Mouse (Mus musculus) embryonic facial prominence, embryonic 14.5 days (tissue): ENCODE measurements around the gene Ovca2. TPM values are rescaled to one million over a fixed set of nuclear protein-coding genes. Genes with fewer than 3 reads are reported as not detected.
A peak's percentile ranks its signal among the peaks of the same experiment; 100 is the strongest.
"Not testable (repeated sequence)": the region's sequence is repeated elsewhere in the genome, so short reads cannot be mapped to it uniquely, and the experiment has no call there.

Experiments
- ATAC-seq: fragments of 200-750 bp; cut with Nextera tagmentation; 2 replicates; pipeline ENCODE4 v1.8.0; 2017; ENCODE audit warnings: low read depth, moderate number of reproducible peaks, moderate TSS enrichment
- DNase-seq: peaks from one replicate; pipeline ENCODE4 v3.0.0-alpha.2; 2015; ENCODE audit warnings: low spot score
- H3K27ac ChIP-seq: fragments of 300-500 bp; sonication (generic); replicated peaks from 2 replicates; pipeline ENCODE4 v1.5.1; 2014; ENCODE audit warnings: low read depth, mild to moderate bottlenecking, low read length, moderate library complexity
- H3K27me3 ChIP-seq: fragments of 300-500 bp; sonication (generic); replicated peaks from 2 replicates; pipeline ENCODE4 v1.6.1; 2014; ENCODE audit warnings: low read length; ENCODE audit not compliant: control insufficient read depth, insufficient read depth
- H3K36me3 ChIP-seq: fragments of 300-500 bp; sonication (generic); 2 replicates; pipeline ENCODE4 v1.6.1; 2014; ENCODE audit warnings: low read length, mixed read lengths; ENCODE audit not compliant: control insufficient read depth, insufficient read depth
- H3K4me1 ChIP-seq: fragments of 300-500 bp; sonication (generic); 2 replicates; pipeline ENCODE4 v1.6.1; 2014; ENCODE audit warnings: antibody characterized with exemption, low read length; ENCODE audit not compliant: control insufficient read depth, insufficient read depth
- H3K4me2 ChIP-seq: fragments of 300-500 bp; sonication (generic); 2 replicates; pipeline ENCODE4 v1.6.1; 2014; ENCODE audit warnings: low read depth, mild to moderate bottlenecking, low read length, moderate library complexity, mixed read lengths
- H3K4me3 ChIP-seq: fragments of 300-500 bp; sonication (generic); 2 replicates; pipeline ENCODE4 v1.5.1; 2014; ENCODE audit warnings: low read depth, mild to moderate bottlenecking, low read length
- H3K9ac ChIP-seq: fragments of 300-500 bp; sonication (generic); 2 replicates; pipeline ENCODE4 v1.6.1; 2014; ENCODE audit warnings: low read depth, mild to moderate bottlenecking, low read length, moderate library complexity, mixed read lengths
- H3K9me3 ChIP-seq: fragments of 300-500 bp; sonication (generic); 2 replicates; pipeline ENCODE4 v1.6.1; 2016; ENCODE audit warnings: low read length; ENCODE audit not compliant: control insufficient read depth
- WGBS: fragments of 180-500 bp; shearing (Covaris S2); extraction: QIAGEN DNeasy Blood & Tissue Kit; methylation state at CpG from one replicate; pipeline ENCODE4 v1.1.7; 2014; 5-methylcytosine and 5-hydroxymethylcytosine counted together
- polyA plus RNA-seq: library from polyadenylated mRNA; unstranded; fragments of >200 nt; fragmentation: Nextera tagmentation; extraction: Ambion mirVana; gene quantifications from 2 replicates; pipeline ENCODE4 v1.2.1, GENCODE M21; 2014

Gene Ovca2
- polyA plus RNA-seq, 1 experiment from 2014 or later = 23.1 TPM

GRCm38 (mm10) chr11:75178011-75178410 is 624 bp downstream of the Ovca2 start:
- peak overlapping the region; percentile 76 for H3K27ac ChIP-seq
- H3K4me2 ChIP-seq = peak overlapping the region; percentile 96
- H3K36me3 ChIP-seq = peaks cover 29% of the 10 kb centered on the region
- no peak for ATAC-seq
- H3K9me3 ChIP-seq = no peaks in the 10 kb centered on the region
- DNase-seq = no peak
- 46% methylated on average over 12 of the region's 12 CpGs for WGBS
- peak overlapping the region; percentile 81 for H3K4me3 ChIP-seq
- peaks cover 11% of the 10 kb centered on the region for H3K4me1 ChIP-seq
- peak overlapping the region; percentile 86 for H3K9ac ChIP-seq
- peaks cover 8% of the 10 kb centered on the region for H3K27me3 ChIP-seq

- H3K4me1 ChIP-seq = peaks cover 28% of the 10 kb centered on the region
- not testable (repeated sequence) for H3K4me2 ChIP-seq, ATAC-seq
Measured at GRCm38 (mm10) chr11:75174574-75174973, 4.1 kb downstream of the Ovca2 start.

GRCm38 (mm10) chr11:75173799-75174165 is 4.9 kb downstream of the Ovca2 start:
- peak overlapping the region; percentile 83 for H3K4me2 ChIP-seq
- peaks cover 28% of the 10 kb centered on the region for H3K4me1 ChIP-seq
- 4% methylated on average over 15 of the region's 15 CpGs for WGBS
- no peak overlapping the region for H3K27ac ChIP-seq
- H3K36me3 ChIP-seq = peaks cover 17% of the 10 kb centered on the region
- H3K27me3 ChIP-seq = peaks cover 50% of the 10 kb centered on the region
- DNase-seq (no peak), ATAC-seq (no peak)
- H3K4me3 ChIP-seq = peak overlapping the region; percentile 58
- no peak overlapping the region for H3K9ac ChIP-seq
- H3K9me3 ChIP-seq = no peaks in the 10 kb centered on the region

More at GRCm38 (mm10) chr11:75174574-75174973, 4.1 kb downstream of the Ovca2 start:
- H3K9me3 ChIP-seq, H3K9ac ChIP-seq, H3K27ac ChIP-seq, DNase-seq, H3K4me3 ChIP-seq: not testable (repeated sequence)
- WGBS = 69% methylated on average over 6 of the region's 6 CpGs
- Histone ChIP-seq H3K36me3 (peaks cover 17% of the 10 kb centered on the region), H3K27me3 (peaks cover 42% of the 10 kb centered on the region)

- Histone ChIP-seq H3K4me3 (peak overlapping the region; percentile 58), H3K4me2 (peak overlapping the region; percentile 83), H3K27ac (no peak overlapping the region), H3K4me1 (peaks cover 31% of the 10 kb centered on the region), H3K9me3 (no peaks in the 10 kb centered on the region), H3K27me3 (peaks cover 55% of the 10 kb centered on the region), H3K36me3 (peaks cover 17% of the 10 kb centered on the region), H3K9ac (peak overlapping the region; percentile 47)
- WGBS = under 1% methylated on average over 34 of the region's 71 CpGs
- peak; percentile 82 for DNase-seq
- ATAC-seq = peak; percentile 28
Measured at GRCm38 (mm10) chr11:75173095-75173798, 5.4 kb downstream of the Ovca2 start.

- Histone ChIP-seq H3K9me3 (no peaks in the 10 kb centered on the region), H3K4me1 (peaks cover 32% of the 10 kb centered on the region), H3K9ac (peak overlapping the region; percentile 37; the same call in 1 of the 2 replicates), H3K4me2 (peak overlapping the region; percentile 83), H3K36me3 (peaks cover 12% of the 10 kb centered on the region), H3K27ac (no peak overlapping the region), H3K4me3 (peak overlapping the region; percentile 58), H3K27me3 (peaks cover 63% of the 10 kb centered on the region)
- WGBS = under 1% methylated on average over 59 of the region's 75 CpGs
- DNase-seq = peak; percentile 43
- ATAC-seq = no peak; the same call in 1 of the 2 replicates
Measured at GRCm38 (mm10) chr11:75172151-75173094, 6.2 kb downstream of the Ovca2 start.

GRCm38 (mm10) chr11:75171186-75171865 is 7.3 kb downstream of the Ovca2 start:
- no peaks in the 10 kb centered on the region for H3K9me3 ChIP-seq
- WGBS = 7% methylated on average over 17 of the region's 17 CpGs
- peaks cover 36% of the 10 kb centered on the region for H3K4me1 ChIP-seq
- ATAC-seq (no peak), DNase-seq (no peak)
- no peak overlapping the region for H3K27ac ChIP-seq
- no peak overlapping the region for H3K4me3 ChIP-seq
- H3K36me3 ChIP-seq = peaks cover 13% of the 10 kb centered on the region; the same call in 1 of the 2 replicates
- H3K27me3 ChIP-seq = peaks cover 74% of the 10 kb centered on the region
- H3K4me2 ChIP-seq = peak overlapping the region; percentile 83; the same call in 1 of the 2 replicates
- no peak overlapping the region for H3K9ac ChIP-seq

GRCm38 (mm10) chr11:75170136-75170751 is 8.4 kb downstream of the Ovca2 start:
- Histone ChIP-seq H3K9ac (peak overlapping the region; percentile 32; the same call in 1 of the 2 replicates), H3K27me3 (peaks cover 85% of the 10 kb centered on the region), H3K36me3 (peaks cover 24% of the 10 kb centered on the region), H3K4me3 (peak overlapping the region; percentile 69), H3K4me1 (peaks cover 39% of the 10 kb centered on the region), H3K9me3 (no peaks in the 10 kb centered on the region), H3K4me2 (peak overlapping the region; percentile 93), H3K27ac (no peak overlapping the region)
- peak; percentile 73 for ATAC-seq
- WGBS = 0% methylated on average over 27 of the region's 38 CpGs
- peak; percentile 94 for DNase-seq
